Mouse (Mus musculus) cerebellum, adult 2 months (tissue): ENCODE data around the gene Prr14l.

Experiments
- CTCF ChIP-seq: fragments of 200-500 bp; IDR thresholded peaks from 2 replicates; pipeline ENCODE4 v1.5.1; 2011; ENCODE audit warnings: low read depth, mild to moderate bottlenecking, control low read depth, low read length, moderate library complexity, borderline replicate concordance; ENCODE audit not compliant: insufficient read depth
- POLR2A ChIP-seq: fragments of 200-500 bp; IDR thresholded peaks from 2 replicates; pipeline ENCODE4 v1.6.1; 2011; ENCODE audit warnings: low read length, control low read depth, borderline replicate concordance; ENCODE audit not compliant: insufficient read depth

GRCm38 (mm10) chr5:32869389-32870024 is 15.5 kb upstream of the Prr14l start:
- no peak for TF ChIP-seq CTCF
- TF ChIP-seq POLR2A, result no peak
